Mouse (Mus musculus): Measurements from ENCODE around the gene Wdr92. TPM values are rescaled to one million over a fixed set of nuclear protein-coding genes. Genes with fewer than 3 reads are reported as not detected.
A peak's percentile ranks its signal among the peaks of the same experiment; 100 is the strongest.

The Wdr92 gene
- total and polyA plus RNA-seq, 3 experiments, result 34.5 to 63.8 TPM; not detected in 1

GRCm38 (mm10) chr11:17188786-17189185, 6.9 kb downstream of the Wdr92 start:
- H3K27me3 ChIP-seq (ENCODE audit: control insufficient read depth in 1 of 2, insufficient read depth in 2 of 2, low read length in 2 of 2), result no peaks in the 10 kb centered on the region
- peaks cover 2 to 29% of the 10 kb centered on the region in 2 experiments; a peak in 3 of 4 replicates for H3K36me3 ChIP-seq (ENCODE audit: control insufficient read depth in 1 of 2, insufficient read depth in 2 of 2, low read length in 2 of 2)
- no peak overlapping the region for H3K4me3 ChIP-seq (ENCODE audit: control insufficient read depth in 1 of 2, insufficient read depth in 1 of 2, low read depth in 2 of 2, low read length in 2 of 2)
- no peak for DNase-seq (ENCODE audit: low read depth, low spot score)
- H3K79me2 ChIP-seq (ENCODE audit: control insufficient read depth, insufficient read depth, low read length, poor library complexity), result peaks cover 10% of the 10 kb centered on the region; the same call in 1 of the 2 replicates
- no peak overlapping the region for H3K9ac ChIP-seq (ENCODE audit: control insufficient read depth, low read depth, low read length, poor library complexity, severe bottlenecking)
- no peaks in the 10 kb centered on the region for H3K4me1 ChIP-seq (ENCODE audit: control insufficient read depth in 1 of 2, insufficient read depth in 2 of 2, low read length in 2 of 2)
- TF ChIP-seq TAL1 (IDR thresholded peaks at IDR 0.05; ENCODE audit: low read length), result no peak
- TF ChIP-seq CTCF (IDR thresholded peaks at IDR 0.05 in 2 of 3, conservative IDR thresholded peaks at IDR 0.05 in 1 of 3; ENCODE audit: control insufficient read depth in 1 of 3, insufficient read depth in 1 of 3, low read depth in 2 of 3, low read length in 3 of 3, poor library complexity in 1 of 3, severe bottlenecking in 1 of 3), result no peak
- TF ChIP-seq E2F4 (IDR thresholded peaks at IDR 0.05; ENCODE audit: borderline replicate concordance, low read depth, low read length), result no peak
- TF ChIP-seq ZNF384 (IDR thresholded peaks at IDR 0.05; ENCODE audit: low read depth, low read length), result no peak
- no peak for TF ChIP-seq USF1 (IDR thresholded peaks at IDR 0.05; ENCODE audit: low read depth, low read length)
- no peak for TF ChIP-seq ETS1 (IDR thresholded peaks at IDR 0.05; ENCODE audit: low read depth, low read length)
- no peak overlapping the region for H3K27ac ChIP-seq (ENCODE audit: control insufficient read depth, low read depth, low read length)
- no peaks in the 10 kb centered on the region for H3K9me3 ChIP-seq (replicated peaks; ENCODE audit: insufficient read depth, low read length)

GRCm38 (mm10) chr11:17192151-17192844, 10.4 kb downstream of the Wdr92 start:
- Histone ChIP-seq H3K9me3 (replicated peaks; ENCODE audit: insufficient read depth, low read length) (no peaks in the 10 kb centered on the region), H3K27me3 (ENCODE audit: control insufficient read depth in 1 of 2, insufficient read depth in 2 of 2, low read length in 2 of 2) (no peaks in the 10 kb centered on the region), H3K36me3 (ENCODE audit: control insufficient read depth in 1 of 2, insufficient read depth in 2 of 2, low read length in 2 of 2) (peaks cover 2 to 38% of the 10 kb centered on the region in 2 experiments; a peak in 3 of 4 replicates), H3K4me3 (ENCODE audit: control insufficient read depth in 1 of 2, insufficient read depth in 1 of 2, low read depth in 2 of 2, low read length in 2 of 2) (no peak overlapping the region), H3K4me1 (ENCODE audit: control insufficient read depth in 1 of 2, insufficient read depth in 2 of 2, low read length in 2 of 2) (no peaks in the 10 kb centered on the region), H3K9ac (ENCODE audit: control insufficient read depth, low read depth, low read length, poor library complexity, severe bottlenecking) (no peak overlapping the region), H3K79me2 (ENCODE audit: control insufficient read depth, insufficient read depth, low read length, poor library complexity) (peaks cover 4% of the 10 kb centered on the region; the same call in 1 of the 2 replicates), H3K27ac (ENCODE audit: control insufficient read depth, low read depth, low read length) (no peak overlapping the region)
- TF ChIP-seq ETS1 (IDR thresholded peaks at IDR 0.05; ENCODE audit: low read depth, low read length), result no peak
- TF ChIP-seq CHD2 (IDR thresholded peaks at IDR 0.05; ENCODE audit: low read length), result no peak
- no peak for TF ChIP-seq ELF1 (IDR thresholded peaks at IDR 0.05; ENCODE audit: low read depth, low read length)
- no peak for TF ChIP-seq E2F4 (IDR thresholded peaks at IDR 0.05; ENCODE audit: borderline replicate concordance, low read depth, low read length)
- no peak for TF ChIP-seq CHD1 (IDR thresholded peaks at IDR 0.05; ENCODE audit: low read depth, low read length)
- 0 out of 4 replicates have a peak, but pooled peaks of 1 of the 2 experiments have one; percentile 18 for TF ChIP-seq POLR2A (IDR thresholded peaks at IDR 0.05; ENCODE audit: control insufficient read depth in 1 of 2, insufficient read depth in 1 of 2, low read depth in 1 of 2, low read length in 2 of 2, poor library complexity in 1 of 2)
- TF ChIP-seq USF1 (IDR thresholded peaks at IDR 0.05; ENCODE audit: low read depth, low read length), result no peak
- TF ChIP-seq TBP (IDR thresholded peaks at IDR 0.05; ENCODE audit: low read depth, low read length), result no peak
- no peak; the same call in 1 of the 2 replicates for TF ChIP-seq RAD21 (IDR thresholded peaks at IDR 0.05; ENCODE audit: low read depth, low read length)
- no peak for TF ChIP-seq GATA1 (IDR thresholded peaks at IDR 0.05; ENCODE audit: low read depth, low read length)
- no peak for TF ChIP-seq USF2 (IDR thresholded peaks at IDR 0.05; ENCODE audit: borderline replicate concordance in 1 of 2, insufficient read depth in 1 of 2, low read depth in 1 of 2, low read length in 2 of 2)
- TF ChIP-seq SIN3A (IDR thresholded peaks at IDR 0.05; ENCODE audit: low read length), result no peak
- no peak for TF ChIP-seq GABPA (IDR thresholded peaks at IDR 0.05; ENCODE audit: low read depth, low read length)
- no peak for TF ChIP-seq MEF2A (IDR thresholded peaks at IDR 0.05; ENCODE audit: extremely low read depth, insufficient replicate concordance, low read depth, low read length, poor library complexity, severe bottlenecking)
- no peak for TF ChIP-seq MAX (IDR thresholded peaks at IDR 0.05; ENCODE audit: low read length)
- TF ChIP-seq MXI1 (IDR thresholded peaks at IDR 0.05; ENCODE audit: low read depth, low read length), result no peak
- no peak for TF ChIP-seq ZMIZ1 (IDR thresholded peaks at IDR 0.05; ENCODE audit: low read depth, low read length)
- no peak for TF ChIP-seq MAFK (IDR thresholded peaks at IDR 0.05; ENCODE audit: borderline replicate concordance, low read depth, low read length)
- no peak for TF ChIP-seq NELFE (IDR thresholded peaks at IDR 0.05; ENCODE audit: low read depth, low read length)
- TF ChIP-seq ZKSCAN1 (IDR thresholded peaks at IDR 0.05; ENCODE audit: low read depth, low read length), result no peak
- TF ChIP-seq CTCF (IDR thresholded peaks at IDR 0.05 in 2 of 3, conservative IDR thresholded peaks at IDR 0.05 in 1 of 3; ENCODE audit: control insufficient read depth in 1 of 3, insufficient read depth in 1 of 3, low read depth in 2 of 3, low read length in 3 of 3, poor library complexity in 1 of 3, severe bottlenecking in 1 of 3), result peak; percentile 13 to 45 (median 24); a peak in 3 of 6 replicates
- TF ChIP-seq SMC3 (IDR thresholded peaks at IDR 0.05; ENCODE audit: low read depth, low read length), result peak; percentile 30; the same call in 1 of the 2 replicates
- no peak for TF ChIP-seq BHLHE40 (IDR thresholded peaks at IDR 0.05; ENCODE audit: borderline replicate concordance, low read depth, low read length)
- no peak for TF ChIP-seq MYB (IDR thresholded peaks at IDR 0.05; ENCODE audit: low read depth, low read length)
- DNase-seq (ENCODE audit: low read depth, low spot score), result peak; percentile 58
